Mouse (Mus musculus): Measurements from ENCODE around the gene Ifnz.
"Not testable (repeated sequence)": the region's sequence is repeated elsewhere in the genome, so short reads cannot be mapped to it uniquely, and the experiment has no call there.

- TF ChIP-seq POLR2A (IDR thresholded peaks at IDR 0.05; ENCODE audit: borderline replicate concordance, extremely low read depth, low read depth, low read length); CTCF (IDR thresholded peaks at IDR 0.05; ENCODE audit: insufficient read depth, low read length): not testable (repeated sequence)
Measured at GRCm38 (mm10) chr4:88797097-88797496, 15.2 kb downstream of the Ifnz start, which contains the start of gene Gm13279.

All from lung, adult 2 months (tissue).